Mouse (Mus musculus) neural tube, embryonic 11.5 days (tissue): ENCODE results near the gene Gm3047. TPM values are rescaled to one million over a fixed set of nuclear protein-coding genes. Genes with fewer than 3 reads are reported as not detected.
"Not testable (repeated sequence)": the region's sequence is repeated elsewhere in the genome, so short reads cannot be mapped to it uniquely, and the experiment has no call there.

ENCODE experiments used
- ATAC-seq: fragments of 200-750 bp; cut with Nextera tagmentation; 2 replicates; pipeline ENCODE4 v1.8.0; 2017; ENCODE audit warnings: moderate number of reproducible peaks, mild to moderate bottlenecking, moderate TSS enrichment, moderate library complexity; ENCODE audit not compliant: insufficient read depth, low FRiP score, low TSS enrichment
- DNase-seq: peaks from one replicate; pipeline ENCODE4 v3.0.0-alpha.2; 2015; ENCODE audit warnings: low spot score
- H3K27ac ChIP-seq: fragments of 300-500 bp; sonication (generic); 2 replicates; pipeline ENCODE4 v1.5.1; 2014; ENCODE audit warnings: low read depth, mild to moderate bottlenecking, low read length
- H3K27me3 ChIP-seq: fragments of 300-500 bp; sonication (generic); 2 replicates; pipeline ENCODE4 v1.6.1; 2014; ENCODE audit warnings: mild to moderate bottlenecking, low read length, mixed read lengths; ENCODE audit not compliant: control insufficient read depth, insufficient read depth
- H3K36me3 ChIP-seq: fragments of 300-500 bp; sonication (generic); 2 replicates; pipeline ENCODE4 v1.6.1; 2014; ENCODE audit warnings: mild to moderate bottlenecking, low read length, moderate library complexity, mixed read lengths; ENCODE audit not compliant: control insufficient read depth, insufficient read depth
- H3K4me1 ChIP-seq: fragments of 300-500 bp; sonication (generic); 2 replicates; pipeline ENCODE4 v1.6.1; 2014; ENCODE audit warnings: low read length, mixed read lengths; ENCODE audit not compliant: control insufficient read depth, insufficient read depth
- H3K4me2 ChIP-seq: fragments of 300-500 bp; sonication (generic); 2 replicates; pipeline ENCODE4 v1.6.1; 2014; ENCODE audit warnings: low read depth, mild to moderate bottlenecking, moderate library complexity
- H3K4me3 ChIP-seq: fragments of 300-500 bp; sonication (generic); 2 replicates; pipeline ENCODE4 v1.5.1; 2014; ENCODE audit warnings: low read depth, low read length
- H3K9ac ChIP-seq: fragments of 300-500 bp; sonication (generic); 2 replicates; pipeline ENCODE4 v1.6.1; 2014; ENCODE audit warnings: mild to moderate bottlenecking, low read length
- H3K9me3 ChIP-seq: fragments of 300-500 bp; sonication (generic); 2 replicates; pipeline ENCODE4 v1.6.1; 2016; ENCODE audit warnings: low read length; ENCODE audit not compliant: control insufficient read depth
- WGBS: fragments of 180-500 bp; shearing (Covaris S2); extraction: QIAGEN DNeasy Blood & Tissue Kit; methylation state at CpG from one replicate; pipeline ENCODE4 v1.1.7; 2014; 5-methylcytosine and 5-hydroxymethylcytosine counted together
- polyA plus RNA-seq: library from polyadenylated mRNA; unstranded; fragments of >200 nt; fragmentation: Nextera tagmentation; extraction: Ambion mirVana; gene quantifications from 2 replicates; pipeline ENCODE4 v1.2.1, GENCODE M21; 2014

Gm3047 gene
- not detected in 2 replicates for polyA plus RNA-seq

GRCm38 (mm10) chr14:4555105-4555504 is at the start of gene Gm3047:
Gene Gm3047, plus strand, starts transcription at chr14:4555405.
- H3K4me1 ChIP-seq, DNase-seq, H3K4me3 ChIP-seq, ATAC-seq, H3K27ac ChIP-seq, H3K9me3 ChIP-seq, H3K9ac ChIP-seq, H3K27me3 ChIP-seq, H3K4me2 ChIP-seq, H3K36me3 ChIP-seq: not testable (repeated sequence)
- no CpG with 5 or more reads among the region's 2 CpGs for WGBS

Other genes starting within 250 kb of the Gm3047 start
- not detected in 2 replicates for gene Gm3149, start 238.1 kb upstream of the Gm3047 start, polyA plus RNA-seq
- gene 2610042L04Rik, start 220.6 kb upstream of the Gm3047 start, polyA plus RNA-seq, result 0.46 and 1.0 TPM in 2 replicates
- gene Gm3159, start 157.9 kb upstream of the Gm3047 start, polyA plus RNA-seq, result not detected in 2 replicates
- 0.74 and 1.3 TPM in 2 replicates for gene Gm3164, start 140.0 kb upstream of the Gm3047 start, polyA plus RNA-seq
- not detected in 2 replicates for gene Gm3173, start 124.4 kb upstream of the Gm3047 start, polyA plus RNA-seq
- gene Gm3182, start 73.7 kb upstream of the Gm3047 start, polyA plus RNA-seq, result not detected in 2 replicates
- gene Gm8159, start 76.9 kb downstream of the Gm3047 start, polyA plus RNA-seq, result not detected in 2 replicates
- 0.41 TPM in 1 of 2 replicates, not detected in the other for gene Gm3239, start 108.8 kb downstream of the Gm3047 start, polyA plus RNA-seq
- gene Gm7876, start 153.8 kb downstream of the Gm3047 start, polyA plus RNA-seq, result not detected in 2 replicates
- gene Gm3252, start 171.4 kb downstream of the Gm3047 start, polyA plus RNA-seq, result 0.24 and 0.49 TPM in 2 replicates
- not detected in 2 replicates for gene Gm9602, start 220.9 kb downstream of the Gm3047 start, polyA plus RNA-seq